Mouse (Mus musculus) heart, embryonic 15.5 days (tissue): ENCODE results near the gene Cyth3. TPM values are rescaled to one million over a fixed set of nuclear protein-coding genes. Genes with fewer than 3 reads are reported as not detected.

Source experiments
- ATAC-seq: fragments of 200-750 bp; cut with Nextera tagmentation; replicated peaks from 2 replicates; pipeline ENCODE4 v1.8.0; 2017; ENCODE audit warnings: low read depth, moderate TSS enrichment; ENCODE audit not compliant: insufficient number of reproducible peaks, insufficient read depth, low FRiP score
- H3K27ac ChIP-seq: fragments of 300-500 bp; sonication (generic); 2 replicates; pipeline ENCODE4 v1.5.1; 2015; ENCODE audit warnings: mild to moderate bottlenecking, inconsistent platforms
- H3K27me3 ChIP-seq: fragments of 300-500 bp; sonication (generic); 2 replicates; pipeline ENCODE4 v1.6.1; 2015; ENCODE audit warnings: inconsistent platforms
- H3K36me3 ChIP-seq: fragments of 300-500 bp; sonication (generic); 2 replicates; pipeline ENCODE4 v1.6.1; 2015; ENCODE audit warnings: mild to moderate bottlenecking, inconsistent platforms
- H3K4me1 ChIP-seq: fragments of 300-500 bp; sonication (generic); replicated peaks from 2 replicates; pipeline ENCODE4 v1.6.1; 2015; ENCODE audit warnings: inconsistent platforms
- H3K4me2 ChIP-seq: fragments of 300-500 bp; sonication (generic); 2 replicates; pipeline ENCODE4 v1.6.1; 2015; ENCODE audit warnings: inconsistent platforms, mild to moderate bottlenecking, moderate library complexity
- H3K4me3 ChIP-seq: fragments of 300-500 bp; sonication (generic); 2 replicates; pipeline ENCODE4 v1.5.1; 2015; ENCODE audit warnings: mild to moderate bottlenecking, inconsistent platforms
- H3K9ac ChIP-seq: fragments of 300-500 bp; sonication (generic); 2 replicates; pipeline ENCODE4 v1.6.1; 2015; ENCODE audit warnings: mild to moderate bottlenecking, inconsistent platforms
- H3K9me3 ChIP-seq: fragments of 300-500 bp; sonication (generic); replicated peaks from 2 replicates; pipeline ENCODE4 v1.6.1; 2016; ENCODE audit warnings: inconsistent platforms
- WGBS: fragments of 180-500 bp; shearing (Covaris S2); methylation state at CpG from one replicate; pipeline ENCODE4 v1.1.7; 2015; ENCODE audit warnings: mixed read lengths; 5-methylcytosine and 5-hydroxymethylcytosine counted together
- polyA plus RNA-seq: library from polyadenylated mRNA; unstranded; fragments of >200 nt; fragmentation: Nextera tagmentation; extraction: Ambion mirVana; gene quantifications from 2 replicates; pipeline ENCODE4 v1.2.1, GENCODE M21; 2015

Cyth3 gene
- polyA plus RNA-seq, 1 experiment from 2014 or later: 49.9 TPM

- WGBS: 56% methylated on average over 11 of the region's 11 CpGs
- 0 out of 2 replicates have a peak, but pooled peaks have one; percentile 29 for ATAC-seq
Observed at GRCm38 (mm10) chr5:143593563-143594146, 28.6 kb upstream of the Cyth3 start.

GRCm38 (mm10) chr5:143594291-143595065 lies 27.8 kb upstream of the Cyth3 start:
- 72% methylated on average over 3 of the region's 3 CpGs for WGBS
- no peaks in the 10 kb centered on the region for H3K27me3 ChIP-seq
- H3K4me3 ChIP-seq: no peak overlapping the region
- H3K4me2 ChIP-seq: no peak overlapping the region
- H3K36me3 ChIP-seq: no peaks in the 10 kb centered on the region
- H3K9ac ChIP-seq: no peak overlapping the region
- no peak for ATAC-seq
- H3K4me1 ChIP-seq: peaks cover 24% of the 10 kb centered on the region
- no peaks in the 10 kb centered on the region; the same call in 1 of the 2 replicates for H3K9me3 ChIP-seq
- peak overlapping the region; percentile 83 for H3K27ac ChIP-seq

More at GRCm38 (mm10) chr5:143593563-143594146, 28.6 kb upstream of the Cyth3 start:
- Histone ChIP-seq H3K4me1 (peaks cover 32% of the 10 kb centered on the region), H3K27ac (peak overlapping the region; percentile 83), H3K9ac (no peak overlapping the region), H3K4me3 (no peak overlapping the region), H3K27me3 (no peaks in the 10 kb centered on the region), H3K9me3 (no peaks in the 10 kb centered on the region; the same call in 1 of the 2 replicates), H3K36me3 (no peaks in the 10 kb centered on the region), H3K4me2 (peak overlapping the region; percentile 23; the same call in 1 of the 2 replicates)

- no peaks in the 10 kb centered on the region for H3K9me3 ChIP-seq
- peaks cover 3% of the 10 kb centered on the region; the same call in 1 of the 2 replicates for H3K4me1 ChIP-seq
- H3K27ac ChIP-seq: no peak overlapping the region
- no peak overlapping the region for H3K9ac ChIP-seq
- ATAC-seq: no peak
- no peak overlapping the region for H3K4me2 ChIP-seq
- no peak overlapping the region for H3K4me3 ChIP-seq
- H3K36me3 ChIP-seq: no peaks in the 10 kb centered on the region
- H3K27me3 ChIP-seq: no peaks in the 10 kb centered on the region
- 51% methylated on average over 10 of the region's 10 CpGs for WGBS
Observed at GRCm38 (mm10) chr5:143602051-143602450, 20.2 kb upstream of the Cyth3 start.

GRCm38 (mm10) chr5:143604157-143604774 lies 18.0 kb upstream of the Cyth3 start:
- H3K27ac ChIP-seq: no peak overlapping the region
- H3K27me3 ChIP-seq: no peaks in the 10 kb centered on the region
- ATAC-seq: no peak
- no peaks in the 10 kb centered on the region for H3K9me3 ChIP-seq
- no peaks in the 10 kb centered on the region for H3K36me3 ChIP-seq
- no peak overlapping the region for H3K4me2 ChIP-seq
- no peak overlapping the region for H3K9ac ChIP-seq
- 78% methylated on average over 7 of the region's 7 CpGs for whole genome bisulfite sequencing
- H3K4me3 ChIP-seq: no peak overlapping the region
- H3K4me1 ChIP-seq: peaks cover 3% of the 10 kb centered on the region; the same call in 1 of the 2 replicates

- no peak overlapping the region for H3K27ac ChIP-seq
- ATAC-seq: no peak
- H3K4me3 ChIP-seq: no peak overlapping the region
- 86% methylated on average over 10 of the region's 10 CpGs for WGBS
- H3K9me3 ChIP-seq: no peaks in the 10 kb centered on the region
- H3K27me3 ChIP-seq: no peaks in the 10 kb centered on the region
- peaks cover 4% of the 10 kb centered on the region; the same call in 1 of the 2 replicates for H3K4me1 ChIP-seq
- no peak overlapping the region for H3K9ac ChIP-seq
- no peaks in the 10 kb centered on the region for H3K36me3 ChIP-seq
- H3K4me2 ChIP-seq: no peak overlapping the region
Observed at GRCm38 (mm10) chr5:143606756-143607155, 15.5 kb upstream of the Cyth3 start.

GRCm38 (mm10) chr5:143608175-143608574 lies 14.1 kb upstream of the Cyth3 start:
- WGBS: 79% methylated on average over 10 of the region's 10 CpGs

GRCm38 (mm10) chr5:143611954-143612353 lies 10.3 kb upstream of the Cyth3 start:
- Histone ChIP-seq H3K36me3 (no peaks in the 10 kb centered on the region), H3K27me3 (no peaks in the 10 kb centered on the region), H3K9ac (no peak overlapping the region), H3K27ac (no peak overlapping the region), H3K4me2 (no peak overlapping the region), H3K4me3 (no peak overlapping the region), H3K9me3 (no peaks in the 10 kb centered on the region), H3K4me1 (0 out of 2 replicates have a peak, but pooled peaks cover 2% of the 10 kb centered on the region)
- WGBS: 69% methylated on average over 7 of the region's 7 CpGs
- 0 out of 2 replicates have a peak, but pooled peaks have one; percentile 53 for ATAC-seq

More at GRCm38 (mm10) chr5:143608175-143608574, 14.1 kb upstream of the Cyth3 start:
- H3K9ac ChIP-seq: no peak overlapping the region
- no peak for ATAC-seq
- no peaks in the 10 kb centered on the region for H3K36me3 ChIP-seq
- H3K9me3 ChIP-seq: no peaks in the 10 kb centered on the region
- no peak overlapping the region for H3K4me2 ChIP-seq
- no peaks in the 10 kb centered on the region for H3K27me3 ChIP-seq
- 0 out of 2 replicates have a peak, but pooled peaks cover 2% of the 10 kb centered on the region for H3K4me1 ChIP-seq
- H3K27ac ChIP-seq: no peak overlapping the region
- no peak overlapping the region for H3K4me3 ChIP-seq

- H3K4me2 ChIP-seq: no peak overlapping the region
- 73% methylated on average over 4 of the region's 4 CpGs for WGBS
- H3K27ac ChIP-seq: no peak overlapping the region
- no peak overlapping the region for H3K4me3 ChIP-seq
- no peak for ATAC-seq
- peaks cover 12% of the 10 kb centered on the region for H3K4me1 ChIP-seq
- no peaks in the 10 kb centered on the region for H3K27me3 ChIP-seq
- no peaks in the 10 kb centered on the region for H3K9me3 ChIP-seq
- no peak overlapping the region for H3K9ac ChIP-seq
- no peaks in the 10 kb centered on the region for H3K36me3 ChIP-seq
Observed at GRCm38 (mm10) chr5:143613265-143613664, 9.0 kb upstream of the Cyth3 start.

- Histone ChIP-seq H3K27me3 (no peaks in the 10 kb centered on the region), H3K4me2 (no peak overlapping the region), H3K36me3 (no peaks in the 10 kb centered on the region), H3K9me3 (no peaks in the 10 kb centered on the region), H3K27ac (no peak overlapping the region), H3K4me3 (no peak overlapping the region), H3K9ac (no peak overlapping the region), H3K4me1 (peaks cover 20% of the 10 kb centered on the region)
- 55% methylated on average over 5 of the region's 5 CpGs for WGBS
- no peak for ATAC-seq
Observed at GRCm38 (mm10) chr5:143614519-143614918, 7.7 kb upstream of the Cyth3 start.

GRCm38 (mm10) chr5:143615353-143615752 lies 6.9 kb upstream of the Cyth3 start:
- Histone ChIP-seq H3K4me3 (no peak overlapping the region), H3K4me2 (no peak overlapping the region), H3K9ac (no peak overlapping the region), H3K36me3 (no peaks in the 10 kb centered on the region), H3K9me3 (no peaks in the 10 kb centered on the region), H3K27me3 (no peaks in the 10 kb centered on the region), H3K27ac (no peak overlapping the region), H3K4me1 (peaks cover 18% of the 10 kb centered on the region)
- WGBS: 86% methylated on average over 2 of the region's 2 CpGs
- ATAC-seq: no peak

GRCm38 (mm10) chr5:143616116-143616515 lies 6.1 kb upstream of the Cyth3 start:
- Histone ChIP-seq H3K27ac (no peak overlapping the region), H3K4me2 (no peak overlapping the region), H3K4me3 (no peak overlapping the region), H3K27me3 (no peaks in the 10 kb centered on the region), H3K36me3 (no peaks in the 10 kb centered on the region), H3K9me3 (no peaks in the 10 kb centered on the region), H3K9ac (no peak overlapping the region), H3K4me1 (peaks cover 22% of the 10 kb centered on the region)
- ATAC-seq: no peak
- 84% methylated on average over 4 of the region's 4 CpGs for WGBS
